In genomic region chr2:173564179-173564578, GRCm38 (mm10) we compare ENCODE assay signal across 15 mouse cellular contexts. TPM values are rescaled to one million over a fixed set of nuclear protein-coding genes. Genes with fewer than 3 reads are reported as not detected.
DNase-seq lines count a peak whose midpoint lies in the region; ATAC-seq lines count a peak whose summit lies in the region.
"Had no signal": no experiment of that assay in that cellular context is flagged by ENCODE, and none has a peak within 500 bp of the region (broad histone marks: within the 10 kb centered on the region; RNA-seq: fewer than 3 reads in every experiment).

No protein-coding gene starts in this region.

- no peaks in the 10 kb centered on the region; the same call in 1 of the 2 replicates for H3K27me3 ChIP-seq in heart, embryonic 10.5 days (ENCODE audit: insufficient read depth, poor library complexity, severe bottlenecking)
- no peaks in the 10 kb centered on the region for H3K27me3 ChIP-seq in midbrain, embryonic 14.5 days (ENCODE audit: control insufficient read depth, insufficient read depth, low read length)
- H3K27me3 ChIP-seq in midbrain, embryonic 15.5 days (replicated peaks), result no peaks in the 10 kb centered on the region
- H3K27me3 ChIP-seq: midbrain, embryonic 12.5 days had no signal

- H3K4me3 ChIP-seq in heart, embryonic 10.5 days, result no peak overlapping the region
- no peak overlapping the region for H3K4me3 ChIP-seq in midbrain, embryonic 14.5 days (replicated peaks; ENCODE audit: low read depth, low read length)
- H3K4me3 ChIP-seq in midbrain, embryonic 15.5 days, result no peak overlapping the region
- H3K4me3 ChIP-seq: heart, embryonic 13.5 days; midbrain, embryonic 12.5 days had no signal

- 72% methylated on average over 9 of the region's 9 CpGs for WGBS in heart, embryonic 10.5 days
- 68% methylated on average over 9 of the region's 9 CpGs for WGBS in midbrain, embryonic 14.5 days
- WGBS in midbrain, embryonic 15.5 days, result 70% methylated on average over 9 of the region's 9 CpGs

- H3K27ac ChIP-seq in heart, embryonic 10.5 days, result no peak overlapping the region
- H3K27ac ChIP-seq in midbrain, embryonic 14.5 days (replicated peaks; ENCODE audit: low read depth, low read length), result no peak overlapping the region
- no peak overlapping the region for H3K27ac ChIP-seq in midbrain, embryonic 15.5 days
- H3K27ac ChIP-seq: heart, embryonic 13.5 days; midbrain, embryonic 12.5 days had no signal

- H3K4me2 ChIP-seq in midbrain, embryonic 14.5 days (ENCODE audit: low read length), result no peak overlapping the region
- H3K4me2 ChIP-seq in midbrain, embryonic 15.5 days, result no peak overlapping the region
- H3K4me2 ChIP-seq: heart, embryonic 13.5 days; midbrain, embryonic 12.5 days had no signal

- no peaks in the 10 kb centered on the region for H3K9me3 ChIP-seq in heart, embryonic 10.5 days
- H3K9me3 ChIP-seq in midbrain, embryonic 14.5 days (ENCODE audit: control insufficient read depth, low read length), result no peaks in the 10 kb centered on the region
- H3K9me3 ChIP-seq in midbrain, embryonic 15.5 days, result no peaks in the 10 kb centered on the region
- H3K9me3 ChIP-seq: heart, embryonic 13.5 days; midbrain, embryonic 12.5 days had no signal

- ATAC-seq in midbrain, embryonic 14.5 days (ENCODE audit: low FRiP score, low TSS enrichment), result no peak
- no peak for ATAC-seq in midbrain, embryonic 15.5 days (replicated peaks)
- ATAC-seq: CD4-positive, CD25-positive, alpha-beta regulatory T cell, adult 4 months had no signal

- peak; percentile 23 for DNase-seq in heart, postnatal 4 days
- DNase-seq in heart, embryonic 10.5 days (ENCODE audit: low spot score), result no peak
- DNase-seq in midbrain, embryonic 14.5 days, result peak; percentile 38
- peak; percentile 58 to 73 for DNase-seq in kidney, postnatal 4 days
- DNase-seq in yolk sac, embryonic 10.5 days (ENCODE audit: low spot score), result peak; percentile 19
- no peak for DNase-seq in spleen, postnatal 10 days (ENCODE audit: low spot score in 2 of 2)
- no peak for DNase-seq in thymus, postnatal 36 days

- no peak overlapping the region for H3K9ac ChIP-seq in midbrain, embryonic 14.5 days (replicated peaks; ENCODE audit: low read length)
- no peak overlapping the region for H3K9ac ChIP-seq in midbrain, embryonic 15.5 days
- H3K9ac ChIP-seq: heart, embryonic 13.5 days; midbrain, embryonic 12.5 days had no signal

- no peaks in the 10 kb centered on the region for H3K36me3 ChIP-seq in heart, embryonic 10.5 days
- H3K36me3 ChIP-seq in midbrain, embryonic 14.5 days (ENCODE audit: control insufficient read depth, insufficient read depth, low read length), result no peaks in the 10 kb centered on the region
- no peaks in the 10 kb centered on the region for H3K36me3 ChIP-seq in midbrain, embryonic 15.5 days (replicated peaks)
- H3K36me3 ChIP-seq: heart, embryonic 13.5 days; midbrain, embryonic 12.5 days had no signal

- peaks cover 9% of the 10 kb centered on the region; the same call in 1 of the 2 replicates for H3K4me1 ChIP-seq in heart, embryonic 10.5 days
- H3K4me1 ChIP-seq in midbrain, embryonic 14.5 days (ENCODE audit: control insufficient read depth, insufficient read depth, low read length), result no peaks in the 10 kb centered on the region
- no peaks in the 10 kb centered on the region for H3K4me1 ChIP-seq in midbrain, embryonic 15.5 days
- H3K4me1 ChIP-seq: heart, embryonic 13.5 days; midbrain, embryonic 12.5 days had no signal

RNA-seq across cellular contexts. Expression of gene Ankrd60, which starts 14.0 kb away (rescaled TPM):
- total RNA-seq in heart, postnatal 4 days (2021), result not detected
- polyA plus RNA-seq in heart, embryonic 10.5 days (2016; fragmentation: Nextera tagmentation; extraction: Ambion mirVana), result not detected in 2 replicates
- not detected in 2 replicates for polyA plus RNA-seq in midbrain, embryonic 14.5 days (2014; fragmentation: Nextera tagmentation; extraction: Ambion mirVana)
- polyA plus RNA-seq in midbrain, embryonic 15.5 days (2015; fragmentation: Nextera tagmentation; extraction: Ambion mirVana), result not detected in 2 replicates
- total RNA-seq: common myeloid progenitor, adult 5-6 weeks; layer of hippocampus, adult 18-20 months; liver, adult 2 months had no signal
- polyA plus RNA-seq: frontal cortex, adult 2 months; heart, embryonic 13.5 days; liver, adult 2 months; midbrain, embryonic 12.5 days had no signal

RNA-seq across cellular contexts. Expression of gene 1700021F07Rik, which starts 41.8 kb away (rescaled TPM):
- total RNA-seq in heart, postnatal 4 days (2021), result not detected
- polyA plus RNA-seq in heart, embryonic 10.5 days (2016; fragmentation: Nextera tagmentation; extraction: Ambion mirVana), result not detected in 2 replicates
- polyA plus RNA-seq in midbrain, embryonic 14.5 days (2014; fragmentation: Nextera tagmentation; extraction: Ambion mirVana), result not detected in 2 replicates
- polyA plus RNA-seq in midbrain, embryonic 15.5 days (2015; fragmentation: Nextera tagmentation; extraction: Ambion mirVana), result not detected in 2 replicates
- total RNA-seq: common myeloid progenitor, adult 5-6 weeks; layer of hippocampus, adult 18-20 months; liver, adult 2 months had no signal
- polyA plus RNA-seq: CD4-positive, CD25-positive, alpha-beta regulatory T cell, adult 4 months; frontal cortex, adult 2 months; heart, embryonic 13.5 days; liver, adult 2 months; midbrain, embryonic 12.5 days had no signal

Comparison
In these comparisons a context has a peak if more than half of its experiments do, and no peak if none do; other contexts are left out.
1. DNase-seq: peak in heart, postnatal 4 days (single experiment), midbrain, embryonic 14.5 days (single experiment), kidney, postnatal 4 days (2 of 2) and yolk sac, embryonic 10.5 days (single experiment); none in heart, embryonic 10.5 days (single experiment), spleen, postnatal 10 days (0 of 2) and thymus, postnatal 36 days (0 of 2).